Mouse (Mus musculus): ENCODE measurements around the gene Olfr550. TPM values are rescaled to one million over a fixed set of nuclear protein-coding genes. Genes with fewer than 3 reads are reported as not detected.

The Olfr550 gene
- polyA plus RNA-seq (2014; fragmentation: Nextera tagmentation; extraction: Ambion mirVana) = not detected in 2 replicates

GRCm38 (mm10) chr7:102571142-102571541 is at the start of gene Olfr550:
Gene Olfr550 (plus strand): TSS chr7:102571442.
- no peak within 1 kb of the TSS for H3K4me2 ChIP-seq (ENCODE audit: low read depth, low read length)
- no peaks in the 10 kb centered on the region for H3K4me1 ChIP-seq (ENCODE audit: control insufficient read depth, insufficient read depth, low read length)
- 93% methylated on average over 8 of the region's 8 CpGs for WGBS
- no peaks in the 10 kb centered on the region for H3K36me3 ChIP-seq (ENCODE audit: control insufficient read depth, insufficient read depth, low read length)
- H3K9ac ChIP-seq (replicated peaks; ENCODE audit: low read depth, low read length) = no peak within 1 kb of the TSS
- no peaks in the 10 kb centered on the region for H3K9me3 ChIP-seq (ENCODE audit: control insufficient read depth, low read length)
- H3K27me3 ChIP-seq (ENCODE audit: control insufficient read depth, insufficient read depth, low read length) = no peaks in the 10 kb centered on the region
- no peak for ATAC-seq (ENCODE audit: low read depth)
- no peak within 1 kb of the TSS for H3K4me3 ChIP-seq (ENCODE audit: low read depth, low read length)
- H3K27ac ChIP-seq (ENCODE audit: low read depth, low read length) = no peak within 1 kb of the TSS

- no peak overlapping the region for H3K27ac ChIP-seq (ENCODE audit: low read depth, low read length)
- H3K4me1 ChIP-seq (ENCODE audit: control insufficient read depth, insufficient read depth, low read length) = no peaks in the 10 kb centered on the region
- H3K4me3 ChIP-seq (ENCODE audit: low read depth, low read length) = no peak overlapping the region
- no peaks in the 10 kb centered on the region for H3K9me3 ChIP-seq (ENCODE audit: control insufficient read depth, low read length)
- no peak overlapping the region for H3K9ac ChIP-seq (replicated peaks; ENCODE audit: low read depth, low read length)
- H3K4me2 ChIP-seq (ENCODE audit: low read depth, low read length) = no peak overlapping the region
- H3K27me3 ChIP-seq (ENCODE audit: control insufficient read depth, insufficient read depth, low read length) = no peaks in the 10 kb centered on the region
- ATAC-seq (ENCODE audit: low read depth) = no peak
- H3K36me3 ChIP-seq (ENCODE audit: control insufficient read depth, insufficient read depth, low read length) = no peaks in the 10 kb centered on the region
- WGBS = 91% methylated on average over 1 of the region's 1 CpGs
Observed at GRCm38 (mm10) chr7:102529052-102529451, 42.2 kb upstream of the Olfr550 start.

GRCm38 (mm10) chr7:102534449-102534848 is 36.8 kb upstream of the Olfr550 start, which contains the start of gene Olfr547:
Gene Olfr547 (plus strand): TSS chr7:102534749.
- H3K36me3 ChIP-seq (ENCODE audit: control insufficient read depth, insufficient read depth, low read length) = no peaks in the 10 kb centered on the region
- no peak within 1 kb of the TSS for H3K4me2 ChIP-seq (ENCODE audit: low read depth, low read length)
- no peaks in the 10 kb centered on the region for H3K9me3 ChIP-seq (ENCODE audit: control insufficient read depth, low read length)
- H3K9ac ChIP-seq (replicated peaks; ENCODE audit: low read depth, low read length) = no peak within 1 kb of the TSS
- H3K4me3 ChIP-seq (ENCODE audit: low read depth, low read length) = no peak within 1 kb of the TSS
- no peak within 1 kb of the TSS for H3K27ac ChIP-seq (ENCODE audit: low read depth, low read length)
- WGBS = 94% methylated on average over 1 of the region's 1 CpGs
- no peak for ATAC-seq (ENCODE audit: low read depth)
- no peaks in the 10 kb centered on the region for H3K27me3 ChIP-seq (ENCODE audit: control insufficient read depth, insufficient read depth, low read length)
- no peaks in the 10 kb centered on the region for H3K4me1 ChIP-seq (ENCODE audit: control insufficient read depth, insufficient read depth, low read length)

- no peak for ATAC-seq (ENCODE audit: low read depth)
- Histone ChIP-seq H3K4me3 (ENCODE audit: low read depth, low read length) (no peak within 1 kb of the TSS), H3K36me3 (ENCODE audit: control insufficient read depth, insufficient read depth, low read length) (no peaks in the 10 kb centered on the region), H3K9ac (replicated peaks; ENCODE audit: low read depth, low read length) (no peak within 1 kb of the TSS), H3K27ac (ENCODE audit: low read depth, low read length) (no peak within 1 kb of the TSS), H3K27me3 (ENCODE audit: control insufficient read depth, insufficient read depth, low read length) (no peaks in the 10 kb centered on the region), H3K4me2 (ENCODE audit: low read depth, low read length) (no peak within 1 kb of the TSS), H3K9me3 (ENCODE audit: control insufficient read depth, low read length) (no peaks in the 10 kb centered on the region), H3K4me1 (ENCODE audit: control insufficient read depth, insufficient read depth, low read length) (no peaks in the 10 kb centered on the region)
- 93% methylated on average over 2 of the region's 2 CpGs for whole genome bisulfite sequencing
Observed at GRCm38 (mm10) chr7:102540596-102540995, 30.6 kb upstream of the Olfr550 start, which contains the start of gene Olfr548-ps1. Gene Olfr548-ps1 (plus strand): TSS chr7:102540896.

- Histone ChIP-seq H3K36me3 (ENCODE audit: control insufficient read depth, insufficient read depth, low read length) (no peaks in the 10 kb centered on the region), H3K9ac (replicated peaks; ENCODE audit: low read depth, low read length) (no peak overlapping the region), H3K4me3 (ENCODE audit: low read depth, low read length) (no peak overlapping the region), H3K27ac (ENCODE audit: low read depth, low read length) (no peak overlapping the region), H3K4me1 (ENCODE audit: control insufficient read depth, insufficient read depth, low read length) (no peaks in the 10 kb centered on the region), H3K4me2 (ENCODE audit: low read depth, low read length) (no peak overlapping the region), H3K27me3 (ENCODE audit: control insufficient read depth, insufficient read depth, low read length) (no peaks in the 10 kb centered on the region), H3K9me3 (ENCODE audit: control insufficient read depth, low read length) (no peaks in the 10 kb centered on the region)
- no peak for ATAC-seq (ENCODE audit: low read depth)
- WGBS = 66% methylated on average over 3 of the region's 3 CpGs
Observed at GRCm38 (mm10) chr7:102541251-102541650, 30.0 kb upstream of the Olfr550 start.

GRCm38 (mm10) chr7:102549570-102549969 is 21.7 kb upstream of the Olfr550 start, which contains the start of gene Olfr549:
Gene Olfr549 (plus strand): TSS chr7:102549870.
- ATAC-seq (ENCODE audit: low read depth) = no peak
- Histone ChIP-seq H3K4me1 (ENCODE audit: control insufficient read depth, insufficient read depth, low read length) (no peaks in the 10 kb centered on the region), H3K9me3 (ENCODE audit: control insufficient read depth, low read length) (no peaks in the 10 kb centered on the region), H3K27ac (ENCODE audit: low read depth, low read length) (no peak within 1 kb of the TSS), H3K4me3 (ENCODE audit: low read depth, low read length) (no peak within 1 kb of the TSS), H3K36me3 (ENCODE audit: control insufficient read depth, insufficient read depth, low read length) (no peaks in the 10 kb centered on the region), H3K4me2 (ENCODE audit: low read depth, low read length) (no peak within 1 kb of the TSS), H3K27me3 (ENCODE audit: control insufficient read depth, insufficient read depth, low read length) (no peaks in the 10 kb centered on the region), H3K9ac (replicated peaks; ENCODE audit: low read depth, low read length) (no peak within 1 kb of the TSS)
- WGBS = 98% methylated on average over 3 of the region's 3 CpGs

- no peak overlapping the region for H3K9ac ChIP-seq (replicated peaks; ENCODE audit: low read depth, low read length)
- no peak overlapping the region for H3K4me2 ChIP-seq (ENCODE audit: low read depth, low read length)
- no peak overlapping the region for H3K27ac ChIP-seq (ENCODE audit: low read depth, low read length)
- H3K9me3 ChIP-seq (ENCODE audit: control insufficient read depth, low read length) = no peaks in the 10 kb centered on the region
- H3K36me3 ChIP-seq (ENCODE audit: control insufficient read depth, insufficient read depth, low read length) = no peaks in the 10 kb centered on the region
- ATAC-seq (ENCODE audit: low read depth) = no peak
- no peaks in the 10 kb centered on the region for H3K4me1 ChIP-seq (ENCODE audit: control insufficient read depth, insufficient read depth, low read length)
- H3K27me3 ChIP-seq (ENCODE audit: control insufficient read depth, insufficient read depth, low read length) = no peaks in the 10 kb centered on the region
- no peak overlapping the region for H3K4me3 ChIP-seq (ENCODE audit: low read depth, low read length)
- WGBS = 75% methylated on average over 3 of the region's 3 CpGs
Observed at GRCm38 (mm10) chr7:102553279-102553678, 18.0 kb upstream of the Olfr550 start.

- Histone ChIP-seq H3K27ac (ENCODE audit: low read depth, low read length) (no peak within 1 kb of the TSS), H3K9me3 (ENCODE audit: control insufficient read depth, low read length) (no peaks in the 10 kb centered on the region), H3K4me2 (ENCODE audit: low read depth, low read length) (peak within 1 kb of the TSS; percentile 25; the same call in 1 of the 2 replicates), H3K27me3 (ENCODE audit: control insufficient read depth, insufficient read depth, low read length) (no peaks in the 10 kb centered on the region), H3K4me1 (ENCODE audit: control insufficient read depth, insufficient read depth, low read length) (no peaks in the 10 kb centered on the region), H3K36me3 (ENCODE audit: control insufficient read depth, insufficient read depth, low read length) (no peaks in the 10 kb centered on the region), H3K4me3 (ENCODE audit: low read depth, low read length) (peak within 1 kb of the TSS; percentile 12; the same call in 1 of the 2 replicates), H3K9ac (replicated peaks; ENCODE audit: low read depth, low read length) (no peak within 1 kb of the TSS)
- peak; percentile 63; the same call in 1 of the 2 replicates for ATAC-seq (ENCODE audit: low read depth)
- WGBS = 18% methylated on average over 10 of the region's 10 CpGs
Observed at GRCm38 (mm10) chr7:102564999-102565997, 5.9 kb upstream of the Olfr550 start, which contains the start of gene Trim21. Gene Trim21 (minus strand): TSS chr7:102565486.

- no peaks in the 10 kb centered on the region for H3K4me1 ChIP-seq (ENCODE audit: control insufficient read depth, insufficient read depth, low read length)
- 87% methylated on average over 4 of the region's 4 CpGs for WGBS
- no peaks in the 10 kb centered on the region for H3K9me3 ChIP-seq (ENCODE audit: control insufficient read depth, low read length)
- no peak for ATAC-seq (ENCODE audit: low read depth)
- H3K9ac ChIP-seq (replicated peaks; ENCODE audit: low read depth, low read length) = no peak overlapping the region
- H3K36me3 ChIP-seq (ENCODE audit: control insufficient read depth, insufficient read depth, low read length) = no peaks in the 10 kb centered on the region
- no peaks in the 10 kb centered on the region for H3K27me3 ChIP-seq (ENCODE audit: control insufficient read depth, insufficient read depth, low read length)
- H3K27ac ChIP-seq (ENCODE audit: low read depth, low read length) = no peak overlapping the region
- H3K4me3 ChIP-seq (ENCODE audit: low read depth, low read length) = no peak overlapping the region
- H3K4me2 ChIP-seq (ENCODE audit: low read depth, low read length) = no peak overlapping the region
Observed at GRCm38 (mm10) chr7:102566219-102566618, 5.0 kb upstream of the Olfr550 start.

Measured in neural tube, embryonic 14.5 days (tissue).